Mouse (Mus musculus) megakaryocyte, embryonic 14.5 days (primary cell): ENCODE measurements around the gene Matn3.

Experiments used
- FLI1 ChIP-seq: IDR thresholded peaks from 2 replicates; pipeline ENCODE4 v1.6.1; 2012; ENCODE audit warnings: low read length, inconsistent platforms, mixed read lengths
- GATA1 ChIP-seq: IDR thresholded peaks from 3 replicates; pipeline ENCODE4 v1.6.1; 2012; ENCODE audit warnings: mixed read lengths, low read length, inconsistent platforms, borderline replicate concordance

DNA sequence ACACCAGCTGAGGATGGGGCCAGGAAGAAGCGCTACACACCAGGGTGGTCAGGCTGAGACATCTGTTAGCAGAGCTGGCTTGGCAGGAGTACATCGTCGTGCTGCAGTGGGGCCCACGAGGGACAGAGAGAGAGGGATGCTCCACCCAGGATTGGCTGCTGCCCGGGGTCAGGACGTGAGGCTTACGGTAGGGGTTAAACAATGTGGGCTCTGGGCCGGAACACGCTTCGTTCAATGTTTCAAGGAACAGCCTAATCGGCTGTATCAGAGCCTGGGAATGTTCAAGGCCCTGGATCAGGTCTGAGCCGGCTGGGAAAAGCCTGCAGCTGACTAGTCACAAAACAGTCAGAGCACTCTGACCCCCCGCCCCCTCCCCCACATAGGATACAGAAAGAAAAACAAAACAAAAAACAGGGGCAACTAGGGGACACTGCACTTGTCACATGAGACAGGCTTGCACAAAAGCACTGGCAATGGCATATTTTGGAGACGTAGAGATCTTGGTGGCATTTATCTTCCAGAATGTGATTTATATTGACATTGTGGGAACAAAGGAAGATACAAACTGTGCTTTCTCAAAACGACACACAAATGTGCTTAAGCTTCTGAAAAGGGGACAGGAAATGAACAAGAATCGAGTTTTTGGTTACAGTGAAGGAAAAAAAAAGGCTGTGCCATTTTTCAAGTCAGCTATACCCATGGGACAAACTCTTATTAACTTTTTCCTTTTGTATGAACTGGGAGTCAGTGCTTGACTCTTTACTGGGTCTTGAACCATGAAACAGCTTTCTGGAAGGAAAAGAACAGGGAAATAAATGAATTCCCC lies 34.7 kb upstream of the Matn3 start:
- TF ChIP-seq GATA1 (no peak), FLI1 (no peak)
